Mouse (Mus musculus): ENCODE results near the gene Tcap.
A peak's percentile ranks its signal among the peaks of the same experiment; 100 is the strongest.

The Tcap gene

GRCm38 (mm10) chr11:98355732-98356299 is 27.8 kb upstream of the Tcap start:
- DNase-seq (ENCODE audit: low read depth, low spot score): no peak

- DNase-seq (ENCODE audit: low read depth, low spot score): no peak
Measured at GRCm38 (mm10) chr11:98356625-98357394, 26.8 kb upstream of the Tcap start.

GRCm38 (mm10) chr11:98357396-98358160 is 26.0 kb upstream of the Tcap start:
- no peak for DNase-seq (ENCODE audit: low read depth, low spot score)

- DNase-seq (ENCODE audit: low read depth, low spot score): peak; percentile 79
Measured at GRCm38 (mm10) chr11:98358161-98359083, 25.2 kb upstream of the Tcap start, which contains the start of gene Stard3. Stard3 (plus strand) TSS chr11:98358368.

GRCm38 (mm10) chr11:98360866-98361521 is 22.6 kb upstream of the Tcap start:
- DNase-seq (ENCODE audit: low read depth, low spot score): no peak

- no peak for DNase-seq (ENCODE audit: low read depth, low spot score)
Measured at GRCm38 (mm10) chr11:98363817-98364216, 19.8 kb upstream of the Tcap start.

GRCm38 (mm10) chr11:98364410-98364809 is 19.2 kb upstream of the Tcap start:
- no peak for DNase-seq (ENCODE audit: low read depth, low spot score)

- no peak for DNase-seq (ENCODE audit: low read depth, low spot score)
Measured at GRCm38 (mm10) chr11:98366290-98366689, 17.3 kb upstream of the Tcap start.

GRCm38 (mm10) chr11:98367171-98367862 is 16.3 kb upstream of the Tcap start:
- DNase-seq (ENCODE audit: low read depth, low spot score): peak; percentile 60

- DNase-seq (ENCODE audit: low read depth, low spot score): no peak
Measured at GRCm38 (mm10) chr11:98367863-98368186, 15.8 kb upstream of the Tcap start.

- peak; percentile 64 for DNase-seq (ENCODE audit: low read depth, low spot score)
Measured at GRCm38 (mm10) chr11:98369337-98369736, 14.3 kb upstream of the Tcap start.

- DNase-seq (ENCODE audit: low read depth, low spot score): no peak
Measured at GRCm38 (mm10) chr11:98370588-98370987, 13.0 kb upstream of the Tcap start.

GRCm38 (mm10) chr11:98371556-98372240 is 11.9 kb upstream of the Tcap start:
- no peak for DNase-seq (ENCODE audit: low read depth, low spot score)

- no peak for DNase-seq (ENCODE audit: low read depth, low spot score)
Measured at GRCm38 (mm10) chr11:98372406-98372805, 11.2 kb upstream of the Tcap start.

GRCm38 (mm10) chr11:98373244-98373643 is 10.4 kb upstream of the Tcap start:
- DNase-seq (ENCODE audit: low read depth, low spot score): no peak

GRCm38 (mm10) chr11:98374266-98374665 is 9.3 kb upstream of the Tcap start:
- DNase-seq (ENCODE audit: low read depth, low spot score): no peak

- DNase-seq (ENCODE audit: low read depth, low spot score): no peak
Measured at GRCm38 (mm10) chr11:98376756-98377155, 6.9 kb upstream of the Tcap start.

GRCm38 (mm10) chr11:98377787-98378186 is 5.8 kb upstream of the Tcap start:
- DNase-seq (ENCODE audit: low read depth, low spot score): no peak

GRCm38 (mm10) chr11:98379379-98379778 is 4.2 kb upstream of the Tcap start:
- DNase-seq (ENCODE audit: low read depth, low spot score): no peak

- DNase-seq (ENCODE audit: low read depth, low spot score): no peak
Measured at GRCm38 (mm10) chr11:98380106-98380505, 3.5 kb upstream of the Tcap start.
